Mouse (Mus musculus): Measurements from ENCODE around the gene Mfsd12. TPM values are rescaled to one million over a fixed set of nuclear protein-coding genes. Genes with fewer than 3 reads are reported as not detected.

Gene Mfsd12
- polyA plus RNA-seq, 1 experiment from 2014 or later = 13.7 TPM

DNA sequence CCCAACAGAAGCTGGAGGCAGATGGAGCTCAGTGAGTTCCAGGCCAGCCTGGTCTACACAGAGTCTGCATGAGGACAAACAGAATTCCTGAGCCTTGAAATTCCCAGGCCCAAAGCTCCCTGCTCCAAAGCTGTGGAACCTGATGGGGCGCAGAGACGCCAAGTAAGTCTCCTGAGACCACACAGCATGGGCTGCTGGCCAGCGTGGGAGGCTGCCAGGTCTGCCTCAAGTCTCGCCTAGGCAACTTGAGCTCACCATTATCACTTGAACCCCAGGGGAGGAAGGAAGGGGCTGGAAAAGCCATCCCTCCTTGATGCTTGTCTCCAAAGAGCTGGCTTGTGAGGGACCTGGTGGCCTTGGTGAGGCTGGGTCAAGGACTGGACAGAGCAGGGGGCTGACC, 27.3 kb upstream of the Mfsd12 start:
- 74% methylated on average over 4 of the region's 4 CpGs for WGBS
- Histone ChIP-seq H3K27ac (replicated peaks) (no peak overlapping the region), H3K9me3 (no peaks in the 10 kb centered on the region), H3K9ac (replicated peaks) (no peak overlapping the region), H3K36me3 (peaks cover 25% of the 10 kb centered on the region), H3K27me3 (peaks cover 31% of the 10 kb centered on the region), H3K4me1 (0 out of 2 replicates have a peak, but pooled peaks cover 3% of the 10 kb centered on the region), H3K4me2 (replicated peaks) (no peak overlapping the region), H3K4me3 (no peak overlapping the region)
- ATAC-seq (ENCODE audit: low FRiP score, low read depth) = no peak

DNA sequence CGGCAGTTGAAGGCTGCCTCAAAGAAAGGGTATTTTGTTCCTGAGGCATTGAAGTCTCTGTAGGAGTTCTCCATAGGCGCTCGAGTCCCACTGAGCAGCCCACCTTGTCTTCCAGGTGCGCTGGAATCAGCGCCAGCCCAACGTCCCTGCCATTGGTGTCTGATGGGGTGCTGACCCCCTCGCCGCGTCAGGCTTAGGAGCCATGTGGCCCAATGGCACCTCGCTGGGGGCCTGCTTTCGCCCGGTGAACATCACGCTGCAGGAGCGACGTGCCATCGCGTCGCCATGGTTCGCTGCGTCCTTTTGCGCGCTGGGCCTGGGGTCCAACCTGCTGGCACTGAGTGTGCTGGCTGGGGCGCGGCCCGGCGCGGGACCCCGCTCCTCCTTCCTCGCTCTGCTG, 25.0 kb upstream of the Mfsd12 start:
- ATAC-seq (ENCODE audit: low FRiP score, low read depth) = no peak
- Histone ChIP-seq H3K4me1 (peaks cover 7% of the 10 kb centered on the region; the same call in 1 of the 2 replicates), H3K4me3 (no peak overlapping the region), H3K27me3 (peaks cover 45% of the 10 kb centered on the region), H3K9ac (replicated peaks) (no peak overlapping the region), H3K4me2 (replicated peaks) (peak overlapping the region; percentile 15; the same call in 1 of the 2 replicates), H3K36me3 (peaks cover 2% of the 10 kb centered on the region; the same call in 1 of the 2 replicates), H3K9me3 (no peaks in the 10 kb centered on the region), H3K27ac (replicated peaks) (no peak overlapping the region)
- 15% methylated on average over 29 of the region's 29 CpGs for WGBS

DNA sequence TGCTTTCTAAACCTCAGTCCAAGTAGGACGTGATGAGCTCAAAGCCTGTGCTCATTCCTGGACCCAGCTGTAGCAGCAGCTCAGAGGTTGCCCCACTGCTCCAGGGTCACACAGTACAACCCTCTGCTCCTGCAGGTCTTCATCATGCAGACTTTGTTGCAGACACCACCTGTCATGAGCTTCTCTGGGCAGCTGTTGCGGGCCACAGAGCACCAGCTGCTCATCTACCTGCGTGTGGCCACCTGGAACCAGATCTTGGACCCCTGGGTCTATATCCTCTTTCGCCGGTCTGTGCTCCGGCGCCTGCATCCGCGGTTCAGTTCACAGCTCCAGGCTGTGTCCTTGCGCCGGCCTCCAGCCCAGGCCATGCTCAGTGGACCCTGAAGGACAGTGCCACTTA, 23.0 kb upstream of the Mfsd12 start:
- Histone ChIP-seq H3K9me3 (no peaks in the 10 kb centered on the region), H3K4me1 (peaks cover 7% of the 10 kb centered on the region; the same call in 1 of the 2 replicates), H3K36me3 (no peaks in the 10 kb centered on the region), H3K27me3 (peaks cover 60% of the 10 kb centered on the region), H3K9ac (replicated peaks) (no peak overlapping the region), H3K27ac (replicated peaks) (no peak overlapping the region), H3K4me3 (no peak overlapping the region), H3K4me2 (replicated peaks) (no peak overlapping the region)
- WGBS = 53% methylated on average over 11 of the region's 11 CpGs
- ATAC-seq (ENCODE audit: low FRiP score, low read depth) = no peak

DNA sequence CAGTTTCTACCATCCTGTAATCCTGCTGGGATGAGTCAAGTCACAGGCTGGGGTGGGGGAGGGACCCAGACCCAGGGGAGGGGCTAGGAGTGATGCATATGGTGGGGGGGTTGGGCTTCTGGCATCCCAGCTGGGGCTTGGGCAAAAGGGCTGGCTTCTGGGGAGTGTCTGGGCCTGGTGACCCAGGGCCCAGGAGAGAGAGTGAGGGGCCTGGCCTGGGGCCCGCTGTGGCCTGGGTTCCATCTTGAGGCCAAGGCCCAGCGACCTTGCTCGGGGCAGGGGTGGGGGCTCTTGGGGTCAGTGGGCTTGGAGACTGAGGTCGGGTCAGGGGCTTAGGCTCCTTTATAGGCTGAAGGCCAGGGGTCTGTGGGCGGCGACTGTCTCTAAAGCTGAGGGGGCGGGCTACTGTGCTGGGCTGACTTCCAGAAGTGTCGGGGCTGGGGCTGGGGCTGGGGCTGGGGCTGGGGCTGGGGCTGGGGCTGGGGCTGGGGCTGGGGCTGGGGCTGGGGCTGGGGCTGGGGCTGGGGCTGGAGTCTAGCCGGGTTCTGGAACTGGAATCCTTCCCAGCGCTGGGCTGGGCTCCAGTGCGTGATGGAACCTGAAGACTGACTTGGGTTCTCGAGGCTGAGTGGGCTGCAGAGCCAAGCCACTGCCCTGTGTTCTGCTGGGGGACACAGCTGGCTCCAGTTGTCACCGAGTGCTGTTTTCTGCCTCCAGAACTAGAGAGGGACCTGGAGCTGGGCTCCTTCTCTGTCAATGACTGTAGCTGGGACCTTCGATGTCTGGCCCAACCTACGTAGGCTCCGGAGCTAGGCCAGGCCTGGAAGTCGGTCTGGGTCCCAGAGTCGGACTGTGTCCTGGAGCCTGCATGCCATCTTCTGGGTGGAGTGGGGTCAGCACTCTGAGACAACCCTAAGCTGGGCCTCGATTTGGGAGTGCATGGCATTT, 21.6 kb upstream of the Mfsd12 start:
- H3K4me2 ChIP-seq (replicated peaks) = no peak overlapping the region
- H3K9me3 ChIP-seq = no peaks in the 10 kb centered on the region
- no peak overlapping the region for H3K9ac ChIP-seq (replicated peaks)
- peaks cover 7% of the 10 kb centered on the region; the same call in 1 of the 2 replicates for H3K4me1 ChIP-seq
- H3K4me3 ChIP-seq = no peak overlapping the region
- 35% methylated on average over 19 of the region's 19 CpGs for WGBS
- H3K36me3 ChIP-seq = no peaks in the 10 kb centered on the region
- H3K27ac ChIP-seq (replicated peaks) = no peak overlapping the region
- peaks cover 59% of the 10 kb centered on the region for H3K27me3 ChIP-seq
- no peak for ATAC-seq (ENCODE audit: low FRiP score, low read depth)

DNA sequence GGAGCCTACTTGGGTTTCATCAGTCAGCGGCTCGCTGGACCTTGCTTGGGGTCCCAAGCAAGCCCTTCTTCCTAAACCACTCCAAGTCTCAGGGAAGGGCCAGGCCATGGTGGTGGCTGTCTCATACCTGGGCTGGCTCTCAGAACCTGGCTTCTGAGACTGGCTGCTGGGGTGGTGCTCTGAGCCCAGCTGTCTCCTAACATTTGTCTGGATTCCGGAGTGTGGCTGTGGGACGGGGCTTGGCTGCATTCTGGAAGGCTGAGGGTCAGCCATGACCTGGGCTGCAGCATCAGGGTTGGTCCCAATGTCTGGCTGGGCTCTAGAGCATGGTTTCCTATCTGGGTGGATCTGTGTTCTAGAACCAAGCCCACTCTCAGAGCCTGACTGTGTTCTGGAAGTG, 20.7 kb upstream of the Mfsd12 start:
- H3K9ac ChIP-seq (replicated peaks) = no peak overlapping the region
- no peak overlapping the region for H3K4me3 ChIP-seq
- H3K4me1 ChIP-seq = peaks cover 7% of the 10 kb centered on the region; the same call in 1 of the 2 replicates
- no peak overlapping the region for H3K27ac ChIP-seq (replicated peaks)
- H3K9me3 ChIP-seq = no peaks in the 10 kb centered on the region
- peaks cover 67% of the 10 kb centered on the region for H3K27me3 ChIP-seq
- ATAC-seq (ENCODE audit: low FRiP score, low read depth) = no peak
- H3K36me3 ChIP-seq = no peaks in the 10 kb centered on the region
- no peak overlapping the region for H3K4me2 ChIP-seq (replicated peaks)
- 91% methylated on average over 4 of the region's 4 CpGs for WGBS

DNA sequence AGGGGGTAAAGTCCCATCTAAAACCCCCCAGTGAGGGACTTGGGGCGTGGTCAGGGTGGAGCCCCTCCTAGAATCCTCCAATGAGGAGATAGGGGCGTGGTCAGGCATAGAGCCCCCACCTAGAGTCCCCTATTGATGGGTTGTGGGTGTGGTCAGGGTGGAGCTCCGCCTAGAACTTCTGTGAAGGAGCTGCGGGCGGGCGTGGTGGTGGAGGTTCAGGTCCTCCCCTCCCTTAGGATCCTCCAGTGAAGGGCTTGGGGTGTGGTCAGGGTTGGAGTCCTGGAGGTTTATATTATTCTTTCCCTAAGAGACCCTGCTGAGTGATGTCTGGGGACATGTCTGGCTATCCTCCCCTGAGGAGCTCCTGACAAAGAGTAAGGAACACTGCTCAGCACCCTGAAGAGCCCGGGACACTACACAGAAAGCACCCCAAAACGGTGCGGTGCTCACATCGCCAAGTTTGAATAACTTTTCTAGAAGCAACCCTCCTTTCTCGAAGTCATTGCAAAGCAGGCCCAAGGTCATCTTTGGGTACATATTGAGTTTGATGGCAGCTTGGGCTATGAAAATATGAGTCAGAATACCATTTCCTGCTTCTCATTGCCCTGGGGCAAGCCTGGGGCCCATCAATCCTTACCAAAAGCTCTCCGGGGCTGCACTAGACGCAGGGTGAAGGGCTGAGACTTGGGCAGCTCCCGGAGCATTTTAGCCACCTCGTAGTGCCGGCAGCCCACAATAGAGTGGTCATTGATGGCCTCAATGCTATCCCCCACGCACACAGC, 16.5 kb upstream of the Mfsd12 start:
- H3K4me3 ChIP-seq = no peak overlapping the region
- peaks cover 75% of the 10 kb centered on the region for H3K27me3 ChIP-seq
- H3K36me3 ChIP-seq = peaks cover 7% of the 10 kb centered on the region; the same call in 1 of the 2 replicates
- no peak overlapping the region for H3K27ac ChIP-seq (replicated peaks)
- H3K9me3 ChIP-seq = no peaks in the 10 kb centered on the region
- peaks cover 7% of the 10 kb centered on the region for H3K4me1 ChIP-seq
- no peak overlapping the region for H3K9ac ChIP-seq (replicated peaks)
- ATAC-seq (ENCODE audit: low FRiP score, low read depth) = no peak
- H3K4me2 ChIP-seq (replicated peaks) = no peak overlapping the region
- WGBS = 39% methylated on average over 17 of the region's 17 CpGs

DNA sequence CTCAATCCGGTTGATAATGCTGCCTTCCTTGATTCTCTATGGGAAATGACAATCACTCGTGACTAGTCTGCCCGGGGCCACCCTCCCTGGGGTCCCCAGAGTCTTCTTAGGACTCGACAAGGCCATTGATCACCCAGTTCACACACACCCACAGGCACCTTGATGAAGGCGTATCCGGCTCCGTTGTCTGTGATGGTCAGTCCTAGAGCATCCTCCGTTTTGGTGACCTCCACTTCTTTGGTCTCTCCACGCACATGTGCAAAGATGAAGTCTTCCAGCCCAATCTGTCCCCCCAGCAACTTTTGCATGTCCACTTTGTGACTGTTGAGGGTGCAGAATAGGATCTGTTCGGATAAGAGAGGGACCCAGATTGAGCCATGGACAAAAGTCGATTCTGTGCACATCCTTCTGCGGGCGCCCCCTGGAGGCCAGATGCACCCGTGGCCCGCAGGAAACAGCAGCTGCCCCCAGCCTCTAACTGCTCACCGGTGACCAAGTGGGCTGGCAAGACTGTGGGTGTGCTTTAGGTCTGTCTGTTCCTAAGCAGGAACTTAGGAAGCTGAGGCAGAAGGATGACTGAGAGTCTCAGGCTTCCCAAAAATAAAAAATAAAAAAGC, 15.8 kb upstream of the Mfsd12 start:
- Histone ChIP-seq H3K27ac (replicated peaks) (no peak overlapping the region), H3K4me1 (peaks cover 10% of the 10 kb centered on the region), H3K27me3 (peaks cover 80% of the 10 kb centered on the region), H3K36me3 (peaks cover 11% of the 10 kb centered on the region; the same call in 1 of the 2 replicates), H3K4me2 (replicated peaks) (no peak overlapping the region), H3K9me3 (no peaks in the 10 kb centered on the region), H3K9ac (replicated peaks) (no peak overlapping the region), H3K4me3 (no peak overlapping the region)
- 37% methylated on average over 16 of the region's 16 CpGs for WGBS
- ATAC-seq (ENCODE audit: low FRiP score, low read depth) = no peak

DNA sequence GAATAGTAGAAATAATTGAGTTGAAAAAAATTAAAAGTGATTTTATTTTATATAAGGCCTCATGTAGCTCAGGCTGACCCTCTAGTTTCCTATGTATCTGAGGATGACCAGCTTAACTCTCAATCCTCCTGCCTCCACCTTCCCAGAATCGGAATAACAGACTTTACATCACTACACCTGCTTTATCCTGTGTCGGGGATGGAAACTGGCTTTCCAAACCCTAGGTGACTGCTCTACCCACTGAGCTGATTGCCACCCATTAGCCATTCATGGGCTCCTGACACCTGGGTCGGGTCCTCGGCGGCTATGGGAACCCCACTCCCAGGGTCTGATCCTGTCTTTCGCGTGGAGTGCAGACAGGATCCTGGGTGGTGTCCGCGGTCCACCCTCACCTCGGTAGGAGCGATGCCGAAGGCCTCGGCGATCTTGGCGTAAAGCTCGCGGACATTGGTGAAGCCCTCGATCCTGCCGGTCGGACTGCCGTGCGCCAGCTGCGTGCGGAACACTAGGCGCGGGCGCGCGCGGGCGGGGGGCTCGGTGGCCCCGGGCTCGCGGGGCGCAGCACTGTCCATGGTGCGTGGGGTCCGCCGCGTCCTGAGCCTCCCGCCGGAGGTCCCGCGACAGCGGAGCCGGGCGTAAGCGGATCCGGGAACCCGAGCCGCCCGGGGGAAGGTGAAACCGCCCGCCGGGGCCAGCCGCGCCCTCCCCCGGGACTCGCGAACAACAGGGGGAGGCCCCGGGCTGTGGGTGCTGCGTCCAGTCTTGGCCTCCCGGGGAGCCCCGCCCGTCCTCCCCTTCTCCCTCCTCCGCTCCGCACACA, 14.4 kb upstream of the Mfsd12 start, which contains the start of gene Gipc3:
Gene Gipc3 (minus strand): TSS at position 581 of the 820 bp plus-strand sequence.
- Histone ChIP-seq H3K27ac (replicated peaks) (no peak within 1 kb of the TSS), H3K4me2 (replicated peaks) (peak within 1 kb of the TSS; percentile 69), H3K27me3 (peaks cover 84% of the 10 kb centered on the region), H3K36me3 (peaks cover 16% of the 10 kb centered on the region), H3K4me1 (peaks cover 19% of the 10 kb centered on the region), H3K9ac (replicated peaks) (peak within 1 kb of the TSS; percentile 62), H3K9me3 (no peaks in the 10 kb centered on the region), H3K4me3 (peak within 1 kb of the TSS; percentile 45)
- 5% methylated on average over 56 of the region's 67 CpGs for WGBS
- no peak for ATAC-seq (ENCODE audit: low FRiP score, low read depth)

DNA sequence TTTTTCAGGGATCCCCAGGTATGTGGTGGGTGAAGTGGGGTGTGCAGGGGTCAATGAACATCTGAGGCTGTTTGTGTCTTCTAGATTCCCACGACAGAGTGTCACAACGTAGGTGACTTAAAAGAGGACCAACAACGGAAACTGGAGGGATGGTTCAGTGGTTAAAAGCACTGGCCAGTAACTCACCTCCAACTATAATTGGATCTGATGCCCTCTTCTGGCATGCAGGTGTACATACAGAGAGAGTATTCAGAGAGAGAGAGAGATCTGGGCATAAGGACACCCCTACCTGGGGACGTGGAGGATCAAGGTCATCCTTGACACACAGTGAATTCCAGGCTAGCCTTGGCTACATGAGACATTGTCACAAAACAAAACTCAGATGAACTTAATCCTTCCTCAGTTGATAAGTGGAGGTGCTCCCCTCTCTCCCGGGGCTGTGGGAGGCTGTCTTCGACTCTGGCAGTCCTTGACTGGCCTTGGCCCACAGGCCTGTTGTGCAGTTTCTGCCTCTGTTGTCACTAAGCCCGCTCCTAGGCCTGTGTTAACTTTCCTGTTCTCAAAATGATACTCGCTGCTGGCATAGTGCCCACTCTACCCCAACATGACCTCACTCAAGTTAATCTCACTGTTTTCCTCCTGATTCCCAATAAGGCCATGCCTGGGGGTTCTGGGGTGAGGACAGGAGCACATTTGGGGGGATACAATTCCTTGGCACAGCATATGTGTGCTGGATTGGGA, 12.7 kb upstream of the Mfsd12 start:
- Histone ChIP-seq H3K27ac (replicated peaks) (no peak overlapping the region), H3K9ac (replicated peaks) (no peak overlapping the region), H3K4me3 (no peak overlapping the region), H3K4me2 (replicated peaks) (no peak overlapping the region), H3K4me1 (peaks cover 29% of the 10 kb centered on the region), H3K36me3 (peaks cover 17% of the 10 kb centered on the region), H3K9me3 (no peaks in the 10 kb centered on the region), H3K27me3 (peaks cover 81% of the 10 kb centered on the region)
- no peak for ATAC-seq (ENCODE audit: low FRiP score, low read depth)
- whole genome bisulfite sequencing = 53% methylated on average over 8 of the region's 8 CpGs

DNA sequence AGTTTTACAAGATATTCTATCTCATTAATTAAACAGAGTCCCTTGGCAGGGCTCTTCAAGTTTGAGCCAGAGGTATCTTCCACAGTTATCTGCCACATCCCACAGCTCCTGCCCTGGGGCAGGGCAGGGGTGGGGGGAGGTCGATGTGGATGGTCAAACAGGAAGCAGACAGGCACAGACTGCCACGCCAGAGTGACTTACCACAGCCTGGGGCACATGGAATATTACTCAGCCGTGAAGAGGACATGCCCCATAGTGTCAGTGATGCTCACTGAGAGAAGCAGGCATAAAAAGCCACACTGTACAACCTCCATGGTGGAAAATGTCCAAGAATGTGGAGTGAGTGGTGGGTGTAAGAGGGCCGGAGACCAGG, 12.1 kb upstream of the Mfsd12 start:
- no peaks in the 10 kb centered on the region for H3K9me3 ChIP-seq
- H3K27me3 ChIP-seq = peaks cover 81% of the 10 kb centered on the region
- H3K9ac ChIP-seq (replicated peaks) = no peak overlapping the region
- H3K4me1 ChIP-seq = peaks cover 32% of the 10 kb centered on the region
- H3K36me3 ChIP-seq = peaks cover 17% of the 10 kb centered on the region
- no peak overlapping the region for H3K27ac ChIP-seq (replicated peaks)
- no peak overlapping the region for H3K4me3 ChIP-seq
- 87% methylated on average over 4 of the region's 4 CpGs for WGBS
- no peak overlapping the region for H3K4me2 ChIP-seq (replicated peaks)
- ATAC-seq (ENCODE audit: low FRiP score, low read depth) = no peak

Data from midbrain, embryonic 12.5 days (tissue).